Mouse (Mus musculus) adipose tissue, adult 10 weeks (tissue): ENCODE results near the gene Ncoa6. TPM values are rescaled to one million over a fixed set of nuclear protein-coding genes. Genes with fewer than 3 reads are reported as not detected.

Source experiments
- polyA plus RNA-seq: library from polyadenylated mRNA; stranded (reverse); fragments of 350-450 nt; fragmentation: Illumina TruSeq; extraction: RNeasy Lipid Tissue Mini Kit (QIAGEN cat#74804); gene quantifications from one replicate; pipeline ENCODE4 v1.2.3, GENCODE M21; 2014; ENCODE audit warnings: low read depth, low replicate concordance

Ncoa6 gene
- polyA plus RNA-seq, result 27.3 TPM

GRCm38 (mm10) chr2:155473570-155474088 is at the start of gene Ncoa6:
Gene Ncoa6 (minus strand): TSS chr2:155473894.

GRCm38 (mm10) chr2:155517455-155518423 is 44.0 kb upstream of the Ncoa6 start, which contains the start of the genes Acss2 and Ggt7:
Gene Acss2 (plus strand): TSS chr2:155517948.
Gene Ggt7 (minus strand): TSS chr2:155518237.

GRCm38 (mm10) chr2:155380261-155381059 is 93.2 kb downstream of the Ncoa6 start, which contains the start of gene Trp53inp2:
Gene Trp53inp2 (plus strand): TSS chr2:155381059.

GRCm38 (mm10) chr2:155356971-155357591 is 116.6 kb downstream of the Ncoa6 start, which contains the start of gene Pigu:
Gene Pigu (minus strand): TSS chr2:155357430.

Other genes starting within 250 kb of the Ncoa6 start
- gene Dynlrb1, start 237.4 kb downstream of the Ncoa6 start, polyA plus RNA-seq, result 255 TPM
- gene Map1lc3a, start 197.6 kb downstream of the Ncoa6 start, polyA plus RNA-seq, result 216 TPM
- gene Pigu, start 116.5 kb downstream of the Ncoa6 start, polyA plus RNA-seq, result 35.5 TPM
- 167 TPM for gene Trp53inp2, start 92.8 kb downstream of the Ncoa6 start, polyA plus RNA-seq
- gene Acss2, start 44.1 kb upstream of the Ncoa6 start, polyA plus RNA-seq, result 31.1 TPM
- 34.8 TPM for gene Ggt7, start 44.3 kb upstream of the Ncoa6 start, polyA plus RNA-seq
- 19.2 TPM for gene Gss, start 118.9 kb upstream of the Ncoa6 start, polyA plus RNA-seq
- gene Myh7b, start 137.3 kb upstream of the Ncoa6 start, polyA plus RNA-seq, result 0.06 TPM
- 91.8 TPM for gene Trpc4ap, start 218.5 kb upstream of the Ncoa6 start, polyA plus RNA-seq